8 mouse cellular contexts compared by ENCODE assay signal in genomic region chr4:130188806-130189297, GRCm38 (mm10). TPM values are rescaled to one million over a fixed set of nuclear protein-coding genes. Genes with fewer than 3 reads are reported as not detected.
DNase-seq lines count a peak whose midpoint lies in the region; ATAC-seq and TF ChIP-seq lines count a peak whose summit lies in the region.

No protein-coding gene starts in this region.

- DNase-seq in MN1 (ENCODE audit: low spot score) = peak; percentile 86
- DNase-seq in cerebellum, adult 2 months = peak; percentile 78 to 86
- DNase-seq in forelimb bud, embryonic 11.5 days (ENCODE audit: low read depth, low spot score) = peak; percentile 84
- DNase-seq in hindbrain, embryonic 10.5 days (ENCODE audit: low spot score) = peak; percentile 83
- DNase-seq in layer of hippocampus, adult 9-11 months = peak; percentile 57
- peak; percentile 93 for DNase-seq in lung, postnatal 0 days (ENCODE audit: low spot score)
- DNase-seq in ovary, postnatal 36 days (ENCODE audit: low spot score) = peak; percentile 81
- peak; percentile 76 for DNase-seq in thymus, postnatal 14 days

- H3K4me2 ChIP-seq in lung, postnatal 0 days (replicated peaks; ENCODE audit: low read depth, low read length) = no peak overlapping the region

- no peak for TF ChIP-seq POLR2A in cerebellum, adult 2 months (IDR thresholded peaks at IDR 0.05; ENCODE audit: borderline replicate concordance, insufficient read depth, low read length)

- peak; percentile 83 for ATAC-seq in lung, postnatal 0 days

- no peaks in the 10 kb centered on the region for H3K27me3 ChIP-seq in cerebellum, adult 2 months (ENCODE audit: control insufficient read depth, insufficient read depth, low read length)
- H3K27me3 ChIP-seq in hindbrain, embryonic 10.5 days (ENCODE audit: insufficient read depth, poor library complexity, severe bottlenecking) = peaks cover 4% of the 10 kb centered on the region; the same call in 1 of the 2 replicates
- no peaks in the 10 kb centered on the region for H3K27me3 ChIP-seq in lung, postnatal 0 days (replicated peaks; ENCODE audit: insufficient read depth, low read length)

- 2% methylated on average over 13 of the region's 13 CpGs for WGBS in cerebellum, adult 2 months
- WGBS in hindbrain, embryonic 10.5 days = 2% methylated on average over 13 of the region's 13 CpGs
- 1% methylated on average over 13 of the region's 13 CpGs for WGBS in lung, postnatal 0 days

- H3K4me3 ChIP-seq in cerebellum, adult 2 months (replicated peaks; ENCODE audit: insufficient read depth, low read depth, low read length) = no peak overlapping the region
- H3K4me3 ChIP-seq in hindbrain, embryonic 10.5 days = peak overlapping the region; percentile 30
- no peak overlapping the region for H3K4me3 ChIP-seq in lung, postnatal 0 days (ENCODE audit: low read depth, low read length)

- no peak overlapping the region for H3K27ac ChIP-seq in cerebellum, adult 2 months (ENCODE audit: insufficient read depth, low read length)
- H3K27ac ChIP-seq in hindbrain, embryonic 10.5 days = no peak overlapping the region
- H3K27ac ChIP-seq in lung, postnatal 0 days (ENCODE audit: low read length) = no peak overlapping the region

- no peak for TF ChIP-seq EP300 in lung, postnatal 0 days (IDR thresholded peaks at IDR 0.05)

- H3K9me3 ChIP-seq in hindbrain, embryonic 10.5 days = no peaks in the 10 kb centered on the region
- no peaks in the 10 kb centered on the region for H3K9me3 ChIP-seq in lung, postnatal 0 days (ENCODE audit: low read length)

- TF ChIP-seq CTCF in cerebellum, adult 2 months (IDR thresholded peaks at IDR 0.05; ENCODE audit: borderline replicate concordance, insufficient read depth, low read depth, low read length) = peak; percentile 99
- peak; percentile 99 for TF ChIP-seq CTCF in lung, postnatal 0 days (IDR thresholded peaks at IDR 0.05)

- no peak overlapping the region for H3K9ac ChIP-seq in lung, postnatal 0 days (replicated peaks; ENCODE audit: low read depth)

- H3K36me3 ChIP-seq in hindbrain, embryonic 10.5 days = no peaks in the 10 kb centered on the region
- H3K36me3 ChIP-seq in lung, postnatal 0 days (ENCODE audit: insufficient read depth, low read length) = no peaks in the 10 kb centered on the region

- H3K4me1 ChIP-seq in cerebellum, adult 2 months (ENCODE audit: control insufficient read depth, insufficient read depth, low read length) = no peaks in the 10 kb centered on the region; the same call in 1 of the 2 replicates
- no peaks in the 10 kb centered on the region; the same call in 1 of the 2 replicates for H3K4me1 ChIP-seq in hindbrain, embryonic 10.5 days (replicated peaks)
- no peaks in the 10 kb centered on the region for H3K4me1 ChIP-seq in lung, postnatal 0 days (ENCODE audit: insufficient read depth, low read depth, low read length)

RNA-seq across cellular contexts. Expression of gene Tinagl1, which starts 13.9 kb away (rescaled TPM):
- 12.8 and 13.4 TPM in 2 replicates for polyA plus RNA-seq in cerebellum, adult 2 months (2012; rRNA removed)
- polyA plus RNA-seq in hindbrain, embryonic 10.5 days (2016; fragmentation: Nextera tagmentation; extraction: Ambion mirVana) = 11.6 and 15.1 TPM in 2 replicates
- 213 and 288 TPM in 2 replicates for polyA plus RNA-seq in lung, postnatal 0 days (2015; fragmentation: Nextera tagmentation; extraction: Ambion mirVana)

RNA-seq across cellular contexts. Expression of gene Gm853, which starts 33.3 kb away (rescaled TPM):
- 0.33 and 0.67 TPM in 2 replicates for polyA plus RNA-seq in cerebellum, adult 2 months (2012; rRNA removed)
- 0.84 TPM in 1 of 2 replicates, not detected in the other for polyA plus RNA-seq in hindbrain, embryonic 10.5 days (2016; fragmentation: Nextera tagmentation; extraction: Ambion mirVana)
- not detected in 2 replicates for polyA plus RNA-seq in lung, postnatal 0 days (2015; fragmentation: Nextera tagmentation; extraction: Ambion mirVana)

RNA-seq across cellular contexts. Expression of gene Hcrtr1, which starts 49.7 kb away (rescaled TPM):
- 4.3 and 5.2 TPM in 2 replicates for polyA plus RNA-seq in cerebellum, adult 2 months (2012; rRNA removed)
- 0.81 and 0.85 TPM in 2 replicates for polyA plus RNA-seq in hindbrain, embryonic 10.5 days (2016; fragmentation: Nextera tagmentation; extraction: Ambion mirVana)
- polyA plus RNA-seq in lung, postnatal 0 days (2015; fragmentation: Nextera tagmentation; extraction: Ambion mirVana) = 0.08 and 0.18 TPM in 2 replicates

Comparison
In these comparisons a context has a peak if more than half of its experiments do, and no peak if none do; other contexts are left out.
1. RNA of gene Tinagl1, which starts 13.9 kb away (polyA plus RNA-seq): 213 to 288 TPM in lung, postnatal 0 days; 11.6 to 15.1 TPM in hindbrain, embryonic 10.5 days and 12.8 to 13.4 TPM in cerebellum, adult 2 months; every median in the first group is over 10 times any median in the second.
2. Peak in every context shown above with its lines, with median percentiles within 50 percentile points of each other: DNase-seq.